Mouse (Mus musculus) limb, embryonic 13.5 days (tissue): ENCODE measurements around the gene Agap1. TPM values are rescaled to one million over a fixed set of nuclear protein-coding genes. Genes with fewer than 3 reads are reported as not detected.
A peak's percentile ranks its signal among the peaks of the same experiment; 100 is the strongest.

Experiments
- ATAC-seq: fragments of 200-750 bp; cut with Nextera tagmentation; 2 replicates; pipeline ENCODE4 v1.8.0; 2017; ENCODE audit warnings: low read depth, moderate number of reproducible peaks, moderate TSS enrichment; ENCODE audit not compliant: low FRiP score
- H3K27ac ChIP-seq: fragments of 300-500 bp; sonication (generic); 2 replicates; pipeline ENCODE4 v1.5.1; 2015; ENCODE audit warnings: inconsistent platforms, mild to moderate bottlenecking, moderate library complexity
- H3K27me3 ChIP-seq: fragments of 300-500 bp; sonication (generic); 2 replicates; pipeline ENCODE4 v1.6.1; 2015; ENCODE audit warnings: mild to moderate bottlenecking, inconsistent platforms
- H3K36me3 ChIP-seq: fragments of 300-500 bp; sonication (generic); 2 replicates; pipeline ENCODE4 v1.6.1; 2015; ENCODE audit warnings: inconsistent platforms, mild to moderate bottlenecking, moderate library complexity
- H3K4me1 ChIP-seq: fragments of 300-500 bp; sonication (generic); 2 replicates; pipeline ENCODE4 v1.6.1; 2015; ENCODE audit warnings: inconsistent platforms
- H3K4me2 ChIP-seq: fragments of 300-500 bp; sonication (generic); replicated peaks from 2 replicates; pipeline ENCODE4 v1.6.1; 2015; ENCODE audit warnings: inconsistent platforms, mild to moderate bottlenecking, moderate library complexity
- H3K4me3 ChIP-seq: fragments of 300-500 bp; sonication (generic); 2 replicates; pipeline ENCODE4 v1.5.1; 2015; ENCODE audit warnings: moderate library complexity, mild to moderate bottlenecking, inconsistent platforms
- H3K9ac ChIP-seq: fragments of 300-500 bp; sonication (generic); 2 replicates; pipeline ENCODE4 v1.6.1; 2015; ENCODE audit warnings: mild to moderate bottlenecking, inconsistent platforms
- H3K9me3 ChIP-seq: fragments of 300-500 bp; sonication (generic); 2 replicates; pipeline ENCODE4 v1.6.1; 2016; ENCODE audit warnings: inconsistent platforms
- WGBS: fragments of 180-500 bp; shearing (Covaris S2); methylation state at CpG from one replicate; pipeline ENCODE4 v1.1.7; 2015; 5-methylcytosine and 5-hydroxymethylcytosine counted together
- polyA plus RNA-seq: library from polyadenylated mRNA; unstranded; fragments of >200 nt; fragmentation: Nextera tagmentation; extraction: Ambion mirVana; gene quantifications from 2 replicates; pipeline ENCODE4 v1.2.1, GENCODE M21; 2015

Agap1 gene
- polyA plus RNA-seq, 1 experiment from 2014 or later, result 13.3 TPM

DNA sequence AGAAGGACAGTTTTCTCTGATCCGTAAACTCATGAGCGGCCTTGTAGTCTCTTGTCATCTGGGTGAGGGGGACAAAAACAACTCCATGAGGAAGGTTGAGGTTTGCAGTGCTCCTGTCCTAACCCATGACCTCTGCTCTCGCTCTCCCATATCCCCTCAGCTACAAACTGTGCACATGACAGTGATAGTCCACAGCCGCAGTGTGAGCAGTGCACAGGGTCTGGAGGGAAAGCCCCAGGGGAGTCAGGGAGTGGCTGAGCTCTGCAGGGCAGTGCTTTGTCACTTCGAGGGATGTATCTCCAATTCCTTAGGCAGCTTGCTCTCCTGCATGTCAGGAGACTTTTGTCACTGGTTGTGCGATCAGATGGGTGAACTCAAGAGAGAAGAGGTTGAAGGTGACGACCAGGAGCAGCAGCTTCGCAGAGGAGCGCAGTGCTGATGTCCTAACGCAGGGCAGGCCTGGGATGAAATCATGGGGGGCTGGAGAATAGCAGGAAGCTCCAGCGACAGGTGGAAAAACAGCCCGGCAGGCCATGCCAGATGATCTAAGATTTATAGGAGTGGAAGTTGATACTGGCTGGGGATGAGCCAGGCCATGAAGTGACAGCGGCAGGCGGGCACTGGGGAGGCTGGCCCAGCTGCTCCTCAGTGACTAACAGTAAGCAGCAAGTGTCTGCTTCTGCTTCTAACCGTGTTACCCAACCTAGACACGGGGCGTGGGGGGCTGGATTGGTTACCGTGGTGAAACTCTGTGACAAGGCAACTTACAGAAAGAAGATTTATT is 83.7 kb downstream of the Agap1 start:
- Histone ChIP-seq H3K27me3 (no peaks in the 10 kb centered on the region), H3K9ac (no peak overlapping the region), H3K4me1 (peaks cover 59% of the 10 kb centered on the region), H3K4me3 (no peak overlapping the region), H3K27ac (no peak overlapping the region), H3K36me3 (no peaks in the 10 kb centered on the region), H3K9me3 (no peaks in the 10 kb centered on the region), H3K4me2 (no peak overlapping the region)
- ATAC-seq, result peak; percentile 83
- 59% methylated on average over 18 of the region's 18 CpGs for WGBS

DNA sequence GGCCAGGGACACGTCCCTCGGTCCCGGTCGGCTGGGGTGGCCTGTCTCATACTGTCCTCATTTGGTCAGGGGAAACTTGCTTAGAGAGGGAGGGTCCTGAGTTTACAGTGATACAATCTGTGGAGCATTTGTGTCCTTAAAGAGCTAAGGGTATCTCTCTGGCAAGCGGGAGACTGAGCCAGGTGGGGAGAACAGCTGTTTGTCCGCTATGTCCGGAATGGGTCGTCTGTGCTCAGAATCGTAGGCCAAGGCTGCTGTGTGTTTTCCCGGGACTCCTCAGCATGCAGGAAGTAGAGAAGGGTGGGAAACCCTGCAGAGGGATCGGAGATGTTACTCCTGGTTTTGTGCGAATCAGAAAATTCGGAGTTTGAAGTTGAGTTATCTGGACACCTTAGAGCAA is 84.5 kb downstream of the Agap1 start:
- whole genome bisulfite sequencing, result 52% methylated on average over 13 of the region's 13 CpGs
- Histone ChIP-seq H3K9me3 (no peaks in the 10 kb centered on the region), H3K4me2 (no peak overlapping the region), H3K27ac (no peak overlapping the region), H3K4me3 (no peak overlapping the region), H3K9ac (no peak overlapping the region), H3K36me3 (no peaks in the 10 kb centered on the region), H3K4me1 (peaks cover 59% of the 10 kb centered on the region), H3K27me3 (no peaks in the 10 kb centered on the region)
- peak; percentile 12; the same call in 1 of the 2 replicates for ATAC-seq

DNA sequence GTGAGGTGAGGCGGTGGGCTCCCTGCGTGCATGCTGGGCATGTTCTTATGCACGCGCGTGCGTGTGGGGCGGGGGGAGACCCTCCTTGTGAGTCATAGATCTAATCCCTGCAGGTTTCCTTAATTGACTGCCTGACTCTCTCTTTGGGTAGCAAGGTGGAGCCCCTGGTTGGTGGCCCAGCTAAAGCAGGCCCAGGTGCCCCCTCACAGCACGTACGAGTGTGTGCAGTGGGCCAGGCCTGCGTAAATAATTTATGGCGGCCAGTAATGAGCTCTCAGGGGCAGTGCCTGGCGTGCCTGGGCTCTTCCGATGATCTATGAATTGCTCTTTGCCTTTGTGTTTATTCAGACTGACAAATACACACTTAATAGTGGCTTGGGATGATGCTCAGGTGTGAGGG is 86.5 kb downstream of the Agap1 start:
- peaks cover 54% of the 10 kb centered on the region for H3K4me1 ChIP-seq
- no peak overlapping the region for H3K4me2 ChIP-seq
- H3K36me3 ChIP-seq, result no peaks in the 10 kb centered on the region
- 35% methylated on average over 13 of the region's 13 CpGs for WGBS
- ATAC-seq, result no peak
- H3K27ac ChIP-seq, result no peak overlapping the region
- H3K4me3 ChIP-seq, result no peak overlapping the region
- no peaks in the 10 kb centered on the region for H3K9me3 ChIP-seq
- H3K9ac ChIP-seq, result no peak overlapping the region
- no peaks in the 10 kb centered on the region for H3K27me3 ChIP-seq

- WGBS, result 26% methylated on average over 6 of the region's 6 CpGs
- no peak overlapping the region for H3K27ac ChIP-seq
These were observed 87.9 kb downstream of the Agap1 start for GRCm38 (mm10) chr1:89542464-89542863.

DNA sequence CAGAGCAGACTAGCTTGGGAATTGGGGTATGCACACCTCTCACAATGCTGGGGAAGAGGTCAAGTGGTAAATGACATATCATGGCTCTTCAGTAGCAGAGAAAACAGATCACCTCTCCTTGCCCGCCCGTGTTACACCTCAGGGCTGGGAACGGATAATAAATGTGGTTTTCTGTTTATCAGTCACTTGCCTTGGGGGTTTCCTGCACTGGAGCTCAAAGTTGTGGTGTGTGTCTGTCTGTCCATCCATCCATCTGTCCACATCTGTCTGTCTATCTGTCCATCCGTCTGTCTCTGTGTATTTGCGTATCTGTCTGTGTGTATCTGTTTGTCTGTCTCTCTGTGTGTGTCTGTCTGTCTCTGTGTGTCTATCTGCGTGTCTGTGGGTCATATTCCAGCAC is 88.7 kb downstream of the Agap1 start:
- Histone ChIP-seq H3K4me2 (no peak overlapping the region), H3K9me3 (no peaks in the 10 kb centered on the region), H3K27ac (no peak overlapping the region), H3K27me3 (no peaks in the 10 kb centered on the region), H3K4me1 (peaks cover 57% of the 10 kb centered on the region), H3K36me3 (no peaks in the 10 kb centered on the region), H3K9ac (no peak overlapping the region), H3K4me3 (no peak overlapping the region)
- WGBS, result 80% methylated on average over 6 of the region's 6 CpGs
- ATAC-seq, result no peak

More at GRCm38 (mm10) chr1:89542464-89542863, 87.9 kb downstream of the Agap1 start:
- Histone ChIP-seq H3K36me3 (no peaks in the 10 kb centered on the region), H3K4me2 (no peak overlapping the region), H3K9me3 (no peaks in the 10 kb centered on the region), H3K4me3 (no peak overlapping the region), H3K4me1 (peaks cover 54% of the 10 kb centered on the region), H3K27me3 (no peaks in the 10 kb centered on the region), H3K9ac (no peak overlapping the region)
- ATAC-seq, result no peak

GRCm38 (mm10) chr1:89544094-89544493 is 89.5 kb downstream of the Agap1 start:
- 88% methylated on average over 4 of the region's 4 CpGs for WGBS
- Histone ChIP-seq H3K4me1 (peaks cover 60% of the 10 kb centered on the region), H3K36me3 (no peaks in the 10 kb centered on the region), H3K4me3 (no peak overlapping the region), H3K9ac (no peak overlapping the region), H3K4me2 (no peak overlapping the region), H3K27me3 (no peaks in the 10 kb centered on the region), H3K27ac (no peak overlapping the region), H3K9me3 (no peaks in the 10 kb centered on the region)
- no peak for ATAC-seq

- no peak for ATAC-seq
- Histone ChIP-seq H3K36me3 (no peaks in the 10 kb centered on the region), H3K4me1 (peaks cover 62% of the 10 kb centered on the region), H3K4me2 (no peak overlapping the region), H3K9ac (no peak overlapping the region), H3K4me3 (no peak overlapping the region), H3K27me3 (no peaks in the 10 kb centered on the region), H3K27ac (no peak overlapping the region), H3K9me3 (no peaks in the 10 kb centered on the region)
- WGBS, result 79% methylated on average over 4 of the region's 4 CpGs
These were observed 90.5 kb downstream of the Agap1 start for GRCm38 (mm10) chr1:89545099-89545498.

DNA sequence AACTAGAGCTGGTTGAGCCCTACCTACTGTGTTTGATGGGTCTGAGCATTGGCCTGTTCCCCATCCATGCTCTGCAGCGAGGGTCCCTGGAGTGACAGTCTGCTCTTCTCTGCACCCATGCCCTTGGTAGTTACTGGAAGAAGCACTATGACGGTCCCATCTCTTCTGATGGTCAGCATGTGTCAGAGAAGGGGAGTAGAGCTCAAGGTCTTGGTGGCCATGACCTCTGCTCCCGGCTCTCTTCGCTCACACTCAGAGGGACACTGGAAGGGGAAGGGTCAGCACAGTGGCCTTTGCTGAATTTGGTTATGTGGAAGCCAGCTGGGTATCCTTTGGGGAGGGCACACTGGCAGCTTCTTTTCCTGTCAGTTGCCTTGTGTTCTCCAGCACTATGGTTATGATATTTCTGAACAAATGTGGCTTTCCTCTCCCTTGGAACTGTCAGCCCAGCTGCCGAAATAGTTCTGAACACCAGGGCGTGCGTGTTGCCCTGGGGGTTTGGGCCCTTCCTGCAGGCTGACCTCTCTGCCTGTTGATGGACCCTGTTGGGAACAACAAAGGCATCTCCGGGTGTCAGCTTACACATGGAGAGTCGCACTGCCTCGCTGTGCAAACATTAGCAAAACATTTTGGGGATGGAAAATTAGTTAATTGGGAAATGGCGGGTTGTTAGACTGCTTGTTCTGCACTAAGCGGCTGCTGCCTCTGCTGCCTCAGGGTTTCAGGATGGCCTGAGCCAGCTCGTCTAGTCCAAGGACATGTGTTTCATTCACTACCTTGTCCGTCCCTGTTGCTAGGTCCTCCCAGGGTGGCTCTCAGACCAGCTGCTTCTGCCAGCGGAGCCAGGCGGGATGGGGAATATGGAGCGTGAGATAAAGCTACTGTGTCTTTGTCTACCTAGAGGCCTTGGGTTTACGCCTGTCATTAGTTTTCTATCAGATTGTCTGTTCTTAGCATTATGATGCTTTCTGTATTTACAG is 93.2 kb downstream of the Agap1 start:
- Histone ChIP-seq H3K36me3 (no peaks in the 10 kb centered on the region), H3K4me1 (peaks cover 46% of the 10 kb centered on the region), H3K27ac (peak overlapping the region; percentile 61), H3K4me2 (no peak overlapping the region; the same call in 1 of the 2 replicates), H3K4me3 (no peak overlapping the region), H3K9ac (peak overlapping the region; percentile 43), H3K27me3 (no peaks in the 10 kb centered on the region), H3K9me3 (no peaks in the 10 kb centered on the region)
- 0 out of 2 replicates have a peak, but pooled peaks have one; percentile 51 for ATAC-seq
- WGBS, result 39% methylated on average over 18 of the region's 18 CpGs

DNA sequence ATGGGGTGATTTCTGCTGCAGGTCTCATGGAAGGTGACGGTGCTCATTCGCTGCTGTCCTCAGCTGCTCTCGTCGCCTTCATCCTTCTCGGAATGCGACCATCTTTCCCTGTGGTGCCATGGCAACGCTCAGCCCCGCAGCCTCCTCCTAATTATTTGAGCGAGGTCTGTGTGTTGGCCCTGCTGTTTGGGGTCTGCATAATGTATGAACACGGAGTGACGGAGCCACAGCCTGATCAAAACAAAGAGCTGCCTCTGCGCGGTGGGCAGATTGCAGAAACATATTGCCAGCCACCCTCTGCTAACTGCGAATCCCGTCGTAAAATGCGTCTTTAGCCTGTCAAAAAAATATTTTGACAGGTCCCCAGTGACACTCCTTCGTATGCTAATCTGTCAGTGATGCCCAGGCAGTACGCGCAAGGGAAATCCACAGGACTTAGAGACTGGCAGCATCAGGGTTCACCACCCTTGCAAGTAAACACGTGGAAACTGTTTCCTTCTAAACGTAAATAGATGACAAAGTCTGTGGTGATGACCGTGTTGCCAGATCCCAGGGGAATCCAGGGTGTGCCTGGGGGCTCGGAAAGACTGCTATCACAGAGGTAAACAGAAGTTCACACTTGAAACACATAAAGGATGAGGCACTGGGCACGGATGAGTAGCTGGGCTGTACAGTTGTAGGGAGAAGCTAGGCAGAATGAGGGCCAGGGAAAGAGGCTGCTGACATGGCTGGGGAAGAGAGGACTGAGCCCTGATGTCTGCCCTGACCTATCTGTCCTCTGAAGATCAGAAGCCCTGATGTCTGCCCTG is 95.7 kb downstream of the Agap1 start:
- Histone ChIP-seq H3K9ac (no peak overlapping the region), H3K4me1 (peaks cover 48% of the 10 kb centered on the region), H3K27me3 (no peaks in the 10 kb centered on the region), H3K4me3 (no peak overlapping the region), H3K4me2 (0 out of 2 replicates have a peak overlapping the region, but pooled peaks have one; percentile 7), H3K9me3 (no peaks in the 10 kb centered on the region), H3K36me3 (no peaks in the 10 kb centered on the region), H3K27ac (no peak overlapping the region)
- ATAC-seq, result no peak
- WGBS, result 38% methylated on average over 25 of the region's 25 CpGs

GRCm38 (mm10) chr1:89552470-89552869 is 97.9 kb downstream of the Agap1 start:
- WGBS, result 90% methylated on average over 1 of the region's 1 CpGs
- H3K4me3 ChIP-seq, result no peak overlapping the region
- no peaks in the 10 kb centered on the region for H3K9me3 ChIP-seq
- no peak overlapping the region for H3K4me2 ChIP-seq
- H3K27me3 ChIP-seq, result no peaks in the 10 kb centered on the region
- H3K27ac ChIP-seq, result no peak overlapping the region
- H3K4me1 ChIP-seq, result peaks cover 58% of the 10 kb centered on the region
- no peaks in the 10 kb centered on the region for H3K36me3 ChIP-seq
- H3K9ac ChIP-seq, result no peak overlapping the region
- ATAC-seq, result no peak

- no peak overlapping the region for H3K9ac ChIP-seq
- ATAC-seq, result no peak
- no peak overlapping the region for H3K4me3 ChIP-seq
- no peaks in the 10 kb centered on the region for H3K9me3 ChIP-seq
- no peaks in the 10 kb centered on the region for H3K36me3 ChIP-seq
- H3K27ac ChIP-seq, result no peak overlapping the region
- no peaks in the 10 kb centered on the region for H3K27me3 ChIP-seq
- no peak overlapping the region for H3K4me2 ChIP-seq
- WGBS, result 89% methylated on average over 3 of the region's 3 CpGs
- H3K4me1 ChIP-seq, result peaks cover 54% of the 10 kb centered on the region
These were observed 99.2 kb downstream of the Agap1 start for GRCm38 (mm10) chr1:89553791-89554190.
